Comparison of ENCODE assay signal across 8 mouse cellular contexts in genomic region chr3:52266606-52267160, GRCm38 (mm10). TPM values are rescaled to one million over a fixed set of nuclear protein-coding genes. Genes with fewer than 3 reads are reported as not detected.
A peak's percentile ranks its signal among the peaks of the same experiment; 100 is the strongest.
DNase-seq lines count a peak whose midpoint lies in the region; ATAC-seq and TF ChIP-seq lines count a peak whose summit lies in the region.

No protein-coding gene starts in this region.

- no peak for ATAC-seq in forebrain, embryonic 15.5 days (replicated peaks)
- ATAC-seq in hindbrain, embryonic 15.5 days (ENCODE audit: low FRiP score, low read depth): no peak
- ATAC-seq in neural tube, embryonic 14.5 days (ENCODE audit: low read depth): no peak

- H3K9ac ChIP-seq in forebrain, embryonic 15.5 days (replicated peaks): no peak overlapping the region
- H3K9ac ChIP-seq in hindbrain, embryonic 15.5 days: no peak overlapping the region
- no peak overlapping the region for H3K9ac ChIP-seq in liver, adult 2 months (ENCODE audit: low read depth, low read length)
- no peak overlapping the region for H3K9ac ChIP-seq in neural tube, embryonic 14.5 days (replicated peaks; ENCODE audit: low read depth, low read length)

- no peaks in the 10 kb centered on the region for H3K36me3 ChIP-seq in forebrain, embryonic 15.5 days
- H3K36me3 ChIP-seq in hindbrain, embryonic 15.5 days: no peaks in the 10 kb centered on the region
- H3K36me3 ChIP-seq in liver, adult 2 months (ENCODE audit: control insufficient read depth, insufficient read depth, low read length): no peaks in the 10 kb centered on the region
- H3K36me3 ChIP-seq in neural tube, embryonic 14.5 days (ENCODE audit: control insufficient read depth, insufficient read depth, low read length): no peaks in the 10 kb centered on the region

- H3K4me3 ChIP-seq in forebrain, embryonic 15.5 days: peak overlapping the region; percentile 94; the same call in 1 of the 2 replicates
- no peak overlapping the region for H3K4me3 ChIP-seq in hindbrain, embryonic 15.5 days
- peak overlapping the region; percentile 2; the same call in 1 of the 2 replicates for H3K4me3 ChIP-seq in liver, adult 2 months (ENCODE audit: insufficient read depth, low read depth, low read length)
- H3K4me3 ChIP-seq in neural tube, embryonic 14.5 days (ENCODE audit: low read depth, low read length): no peak overlapping the region

- no peak for TF ChIP-seq CTCF in liver, adult 2 months (IDR thresholded peaks at IDR 0.05; ENCODE audit: low read depth, low read length)

- peak overlapping the region; percentile 92; the same call in 1 of the 2 replicates for H3K4me2 ChIP-seq in forebrain, embryonic 15.5 days (replicated peaks)
- peak overlapping the region; percentile 76 for H3K4me2 ChIP-seq in hindbrain, embryonic 15.5 days
- peak overlapping the region; percentile 81; the same call in 1 of the 2 replicates for H3K4me2 ChIP-seq in neural tube, embryonic 14.5 days (ENCODE audit: low read depth, low read length)

- no peaks in the 10 kb centered on the region for H3K9me3 ChIP-seq in forebrain, embryonic 15.5 days
- H3K9me3 ChIP-seq in hindbrain, embryonic 15.5 days: no peaks in the 10 kb centered on the region
- H3K9me3 ChIP-seq in neural tube, embryonic 14.5 days (ENCODE audit: control insufficient read depth, low read length): no peaks in the 10 kb centered on the region

- H3K27me3 ChIP-seq in forebrain, embryonic 15.5 days: peaks cover 36% of the 10 kb centered on the region
- peaks cover 49% of the 10 kb centered on the region for H3K27me3 ChIP-seq in hindbrain, embryonic 15.5 days
- no peaks in the 10 kb centered on the region for H3K27me3 ChIP-seq in liver, adult 2 months (ENCODE audit: control insufficient read depth, insufficient read depth, low read length)
- peaks cover 37% of the 10 kb centered on the region for H3K27me3 ChIP-seq in neural tube, embryonic 14.5 days (ENCODE audit: control insufficient read depth, insufficient read depth, low read length)

- no peak for TF ChIP-seq POLR2A in liver, adult 2 months (IDR thresholded peaks at IDR 0.05; ENCODE audit: extremely low read depth, insufficient read depth, low read length)

- no peak overlapping the region for H3K27ac ChIP-seq in forebrain, embryonic 15.5 days (replicated peaks)
- H3K27ac ChIP-seq in hindbrain, embryonic 15.5 days (replicated peaks): no peak overlapping the region
- no peak overlapping the region for H3K27ac ChIP-seq in liver, adult 2 months (replicated peaks; ENCODE audit: insufficient read depth, low read depth, low read length)
- no peak overlapping the region for H3K27ac ChIP-seq in neural tube, embryonic 14.5 days (ENCODE audit: low read depth, low read length)

- H3K4me1 ChIP-seq in forebrain, embryonic 15.5 days: peaks cover 40% of the 10 kb centered on the region
- H3K4me1 ChIP-seq in hindbrain, embryonic 15.5 days (replicated peaks): peaks cover 33% of the 10 kb centered on the region
- H3K4me1 ChIP-seq in liver, adult 2 months (ENCODE audit: control insufficient read depth, insufficient read depth, low read length): peaks cover 3% of the 10 kb centered on the region; the same call in 1 of the 2 replicates
- peaks cover 13% of the 10 kb centered on the region for H3K4me1 ChIP-seq in neural tube, embryonic 14.5 days (ENCODE audit: control insufficient read depth, insufficient read depth, low read length)

- peak; percentile 28 for DNase-seq in embryo, embryonic 10.5 days (ENCODE audit: low spot score)
- no peak for DNase-seq in embryo, embryonic 10 days (ENCODE audit: low spot score)
- DNase-seq in liver, adult 2 months (ENCODE audit: extremely low read depth, low read depth, low spot score): no peak
- no peak for DNase-seq in right cerebral cortex, postnatal 14 days
- no peak for DNase-seq in layer of hippocampus, adult 11-12 months (ENCODE audit: low spot score)

- 10% methylated on average over 17 of the region's 17 CpGs for whole genome bisulfite sequencing in forebrain, embryonic 15.5 days
- WGBS in hindbrain, embryonic 15.5 days: 13% methylated on average over 17 of the region's 17 CpGs
- WGBS in liver, adult 2 months: 41% methylated on average over 17 of the region's 17 CpGs
- WGBS in neural tube, embryonic 14.5 days: 10% methylated on average over 17 of the region's 17 CpGs

- H3K79me2 ChIP-seq in liver, adult 2 months (ENCODE audit: control insufficient read depth, insufficient read depth, low read length): peaks cover 21% of the 10 kb centered on the region; the same call in 1 of the 2 replicates

RNA-seq across cellular contexts. Expression of gene Foxo1, which starts 1.5 kb away (rescaled TPM):
- 3.6 and 3.8 TPM in 2 replicates for polyA plus RNA-seq in forebrain, embryonic 15.5 days (2015; fragmentation: Nextera tagmentation; extraction: Ambion mirVana)
- 3.1 and 3.4 TPM in 2 replicates for polyA plus RNA-seq in hindbrain, embryonic 15.5 days (2015; fragmentation: Nextera tagmentation; extraction: Ambion mirVana)
- total RNA-seq in liver, adult 2 months (2014; rRNA removed): 6.5 and 10.3 TPM in 2 replicates
- 5.8 and 7.4 TPM in 2 replicates for polyA plus RNA-seq in liver, adult 2 months (2012; rRNA removed)
- 2.1 and 3.6 TPM in 2 replicates for polyA plus RNA-seq in neural tube, embryonic 14.5 days (2014; fragmentation: Nextera tagmentation; extraction: Ambion mirVana)

Comparison
In these comparisons a context has a peak if more than half of its experiments do, and no peak if none do; other contexts are left out.
1. H3K4me3 ChIP-seq: peak in forebrain, embryonic 15.5 days (single experiment) and liver, adult 2 months (single experiment); none in hindbrain, embryonic 15.5 days (single experiment) and neural tube, embryonic 14.5 days (single experiment).
2. Peak in every context shown above with its lines, with median percentiles within 50 percentile points of each other: H3K4me2 ChIP-seq.